Mouse (Mus musculus) right cerebral cortex, postnatal 14 days (tissue): ENCODE results near the gene Crebbp.

Source experiments
- DNase-seq: peaks from one replicate; pipeline ENCODE4 v3.0.0; 2022

Crebbp gene

GRCm38 (mm10) chr16:4041646-4042045 lies 172.2 kb downstream of the Crebbp start:
- DNase-seq, result no peak

DNA sequence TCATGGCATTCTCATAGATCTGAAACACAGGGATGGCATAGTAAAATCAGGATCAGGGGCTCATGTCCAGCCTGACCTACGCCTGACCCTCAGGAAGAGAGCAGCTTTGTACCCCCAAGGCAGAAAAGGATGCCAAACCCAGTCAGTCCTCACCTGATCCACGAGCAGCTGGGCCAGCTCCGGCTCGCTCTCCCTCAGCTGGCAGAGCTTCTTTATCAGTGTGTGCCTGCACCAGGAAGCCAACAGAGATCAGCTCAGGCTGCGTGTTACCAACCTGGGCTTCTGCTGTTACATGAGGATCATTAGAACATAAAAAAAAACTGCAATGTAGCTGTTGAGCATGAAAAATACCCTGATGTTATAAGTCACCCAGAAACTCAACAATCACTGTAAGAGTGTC lies 173.6 kb downstream of the Crebbp start:
- no peak for DNase-seq

DNA sequence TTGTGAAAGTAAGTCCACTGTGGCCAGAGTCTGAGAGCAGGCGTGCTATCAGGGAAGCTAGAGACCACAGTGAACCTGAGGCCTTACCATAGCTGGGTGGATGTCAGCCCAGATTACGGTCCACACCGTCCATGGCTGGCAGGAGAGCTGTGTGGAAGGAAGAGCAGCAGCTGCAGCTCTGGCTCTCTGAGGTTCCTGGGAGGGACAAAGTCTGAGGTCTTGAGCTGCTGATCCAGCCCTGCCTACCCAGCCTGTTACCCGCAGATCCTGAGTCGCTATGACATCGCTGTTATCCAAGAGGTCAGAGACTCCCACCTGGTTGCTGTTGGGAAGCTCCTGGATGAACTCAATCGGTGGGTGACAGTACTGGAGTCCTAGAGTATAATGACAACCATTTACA lies 176.1 kb downstream of the Crebbp start:
- no peak for DNase-seq

GRCm38 (mm10) chr16:4036807-4037206 lies 177.0 kb downstream of the Crebbp start, which contains the start of gene Dnase1:
Gene Dnase1, plus strand, starts transcription at chr16:4036942.
- DNase-seq, result no peak

DNA sequence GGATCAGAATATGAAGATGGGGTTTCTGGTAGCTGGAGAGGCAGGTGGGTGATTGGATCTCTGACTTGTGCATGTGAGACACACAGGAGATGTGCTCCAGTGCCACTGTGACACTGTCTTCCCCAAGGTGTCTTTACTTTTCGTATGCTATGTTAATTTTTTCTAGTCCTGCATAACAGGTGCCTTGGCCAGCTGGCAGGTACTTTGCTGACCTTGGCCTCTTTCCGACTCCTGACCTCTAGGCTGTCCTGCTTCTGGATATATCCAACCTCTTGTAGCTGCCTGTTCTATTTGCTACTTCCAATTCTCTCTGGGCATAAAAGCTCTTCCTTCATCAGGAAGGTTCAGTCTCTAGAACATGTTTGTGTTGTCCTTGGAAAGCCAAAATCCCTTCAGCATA lies 178.2 kb downstream of the Crebbp start:
- no peak for DNase-seq

GRCm38 (mm10) chr16:4034476-4034875 lies 179.3 kb downstream of the Crebbp start:
- no peak for DNase-seq

DNA sequence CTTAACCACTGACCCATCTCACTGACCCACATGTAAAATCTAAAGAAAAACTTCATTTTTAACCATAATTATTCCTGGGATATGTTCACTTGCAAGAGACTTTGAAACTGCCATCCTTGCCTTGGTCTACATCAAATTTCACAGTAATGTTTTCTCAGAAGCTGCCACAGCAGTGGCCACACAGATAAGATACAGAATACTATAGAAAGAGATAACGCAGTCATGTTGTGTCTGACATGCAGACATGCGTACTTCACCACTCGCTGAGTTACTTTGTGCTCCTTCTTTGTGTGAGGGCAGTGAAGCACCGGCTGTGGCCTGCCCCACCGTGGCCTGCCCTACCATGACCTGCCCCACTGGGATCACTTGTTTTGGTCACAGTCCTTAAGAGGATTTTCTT lies 179.8 kb downstream of the Crebbp start:
- no peak for DNase-seq

- no peak for DNase-seq
These were observed 181.5 kb downstream of the Crebbp start for GRCm38 (mm10) chr16:4032341-4032748.

GRCm38 (mm10) chr16:4031441-4032274 lies 182.1 kb downstream of the Crebbp start:
- no peak for DNase-seq
